Mouse (Mus musculus) neural tube, embryonic 14.5 days (tissue): ENCODE data around the gene Enpp7. TPM values are rescaled to one million over a fixed set of nuclear protein-coding genes. Genes with fewer than 3 reads are reported as not detected.

ENCODE experiments used
- ATAC-seq: fragments of 200-750 bp; cut with Nextera tagmentation; 2 replicates; pipeline ENCODE4 v1.8.0; 2017; ENCODE audit warnings: low read depth, mild to moderate bottlenecking, moderate TSS enrichment, moderate library complexity
- H3K27ac ChIP-seq: fragments of 300-500 bp; sonication (generic); 2 replicates; pipeline ENCODE4 v1.5.1; 2014; ENCODE audit warnings: low read depth, mild to moderate bottlenecking, control low read depth, low read length, moderate library complexity, mixed read lengths
- H3K27me3 ChIP-seq: fragments of 300-500 bp; sonication (generic); 2 replicates; pipeline ENCODE4 v1.6.1; 2014; ENCODE audit warnings: low read length; ENCODE audit not compliant: control insufficient read depth, insufficient read depth
- H3K36me3 ChIP-seq: fragments of 300-500 bp; sonication (generic); 2 replicates; pipeline ENCODE4 v1.6.1; 2014; ENCODE audit warnings: low read length, mixed read lengths; ENCODE audit not compliant: control insufficient read depth, insufficient read depth
- H3K4me1 ChIP-seq: fragments of 300-500 bp; sonication (generic); 2 replicates; pipeline ENCODE4 v1.6.1; 2014; ENCODE audit warnings: low read length; ENCODE audit not compliant: control insufficient read depth, insufficient read depth
- H3K4me2 ChIP-seq: fragments of 300-500 bp; sonication (generic); 2 replicates; pipeline ENCODE4 v1.6.1; 2014; ENCODE audit warnings: mild to moderate bottlenecking, low read depth, low read length, control low read depth
- H3K4me3 ChIP-seq: fragments of 300-500 bp; sonication (generic); 2 replicates; pipeline ENCODE4 v1.5.1; 2014; ENCODE audit warnings: low read depth, low read length, control low read depth, mixed read lengths
- H3K9ac ChIP-seq: fragments of 300-500 bp; sonication (generic); replicated peaks from 2 replicates; pipeline ENCODE4 v1.6.1; 2014; ENCODE audit warnings: low read depth, mild to moderate bottlenecking, control low read depth, low read length, mixed read lengths
- H3K9me3 ChIP-seq: fragments of 300-500 bp; sonication (generic); 2 replicates; pipeline ENCODE4 v1.6.1; 2016; ENCODE audit warnings: low read length; ENCODE audit not compliant: control insufficient read depth
- WGBS: fragments of 180-500 bp; shearing (Covaris S2); extraction: QIAGEN DNeasy Blood & Tissue Kit; methylation state at CpG from one replicate; pipeline ENCODE4 v1.1.7; 2014; 5-methylcytosine and 5-hydroxymethylcytosine counted together
- polyA plus RNA-seq: library from polyadenylated mRNA; unstranded; fragments of >200 nt; fragmentation: Nextera tagmentation; extraction: Ambion mirVana; gene quantifications from 2 replicates; pipeline ENCODE4 v1.2.1, GENCODE M21; 2014

Enpp7 gene
- polyA plus RNA-seq, 1 experiment from 2014 or later, result not detected

DNA sequence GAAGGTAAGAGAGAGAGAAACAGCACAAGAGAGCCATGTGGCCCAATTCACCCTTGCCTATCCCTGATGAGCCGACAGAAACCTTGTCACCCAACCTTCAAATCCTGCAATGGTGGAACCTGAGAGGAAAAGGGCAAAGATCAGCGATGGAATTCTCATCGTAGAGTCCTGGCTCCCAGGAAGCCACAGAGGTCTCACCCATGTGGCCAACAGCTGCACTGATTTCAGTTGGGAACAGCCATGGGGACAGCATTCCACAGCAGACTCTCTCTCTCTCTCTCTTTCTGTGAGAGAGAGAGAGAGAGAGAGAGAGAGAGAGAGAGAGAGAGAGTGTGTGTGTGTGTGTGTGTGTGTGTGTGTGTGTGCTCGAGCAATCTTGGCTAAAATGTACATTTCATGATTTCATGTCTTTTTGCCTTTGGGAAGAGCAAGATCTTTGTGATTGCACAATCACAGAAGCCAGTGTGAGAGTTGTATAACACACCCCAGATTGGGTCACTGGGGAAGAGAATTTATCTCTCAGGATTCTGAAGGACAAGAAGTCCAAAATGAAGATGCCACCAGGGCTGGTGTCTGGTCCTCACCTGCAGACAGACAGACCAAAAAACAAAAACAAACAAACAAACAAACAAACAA lies 13.6 kb downstream of the Enpp7 start:
- H3K27me3 ChIP-seq, result no peaks in the 10 kb centered on the region
- H3K4me1 ChIP-seq, result peaks cover 15% of the 10 kb centered on the region
- 79% methylated on average over 4 of the region's 4 CpGs for WGBS
- H3K4me2 ChIP-seq, result no peak overlapping the region
- ATAC-seq, result no peak
- H3K27ac ChIP-seq, result no peak overlapping the region
- H3K36me3 ChIP-seq, result no peaks in the 10 kb centered on the region
- no peak overlapping the region for H3K9ac ChIP-seq
- H3K9me3 ChIP-seq, result no peaks in the 10 kb centered on the region
- no peak overlapping the region for H3K4me3 ChIP-seq

DNA sequence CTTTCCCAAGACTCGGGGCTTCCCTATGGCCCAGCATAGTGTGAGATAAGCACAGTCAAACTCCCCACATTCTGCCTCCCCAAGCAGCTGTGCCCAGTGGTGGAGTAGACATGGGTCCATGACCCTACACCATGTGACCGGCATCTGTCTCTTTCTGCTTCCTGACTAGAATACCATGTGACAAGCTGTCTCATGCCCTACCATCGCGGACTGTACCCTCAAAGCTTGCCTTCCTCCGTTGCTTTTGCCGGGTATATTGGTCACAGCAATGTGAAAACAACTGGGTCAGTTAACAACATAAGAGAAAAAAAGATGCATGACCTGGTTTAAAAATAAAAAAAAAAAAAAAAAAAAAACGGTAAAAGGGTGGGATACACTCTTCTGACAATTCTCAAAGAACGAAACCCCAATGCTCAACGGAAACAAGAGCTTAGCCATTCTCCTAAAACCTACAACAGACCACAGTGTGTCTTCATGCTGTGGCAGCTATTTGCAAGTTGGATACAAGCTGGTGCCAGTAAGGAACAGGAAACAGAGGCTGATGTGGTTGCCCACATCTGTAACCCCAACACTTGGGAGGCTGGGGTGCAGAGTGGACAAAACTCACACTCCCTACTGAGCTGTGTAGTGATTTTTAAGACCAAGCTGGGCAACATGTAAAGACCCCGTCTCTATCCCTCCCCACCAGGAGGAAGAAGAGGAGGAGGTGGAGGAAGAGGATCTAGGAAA lies 17.7 kb downstream of the Enpp7 start:
- Histone ChIP-seq H3K27me3 (no peaks in the 10 kb centered on the region), H3K36me3 (no peaks in the 10 kb centered on the region), H3K9ac (no peak overlapping the region), H3K27ac (no peak overlapping the region), H3K4me2 (no peak overlapping the region), H3K4me1 (no peaks in the 10 kb centered on the region), H3K4me3 (no peak overlapping the region), H3K9me3 (no peaks in the 10 kb centered on the region)
- 93% methylated on average over 10 of the region's 10 CpGs for WGBS
- ATAC-seq, result no peak

DNA sequence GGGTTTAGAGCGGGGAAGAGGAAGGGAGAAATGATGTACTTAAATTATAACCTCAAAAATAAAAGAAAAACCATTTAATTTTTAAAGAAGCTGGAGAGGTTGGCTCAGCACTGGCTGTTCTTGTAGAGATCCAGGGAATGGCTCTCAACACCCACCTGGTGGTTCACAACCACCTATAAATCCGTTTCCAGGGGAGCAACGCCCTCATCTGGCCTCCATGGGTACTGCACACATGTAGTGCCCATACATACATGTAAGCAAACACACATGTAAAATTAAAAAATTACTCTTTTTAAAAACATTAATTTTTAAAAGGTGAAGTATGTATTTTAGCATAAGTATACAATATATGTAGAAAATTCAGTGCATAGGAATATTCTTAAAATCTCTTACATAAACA lies 18.5 kb downstream of the Enpp7 start:
- no peak for ATAC-seq
- Histone ChIP-seq H3K4me1 (no peaks in the 10 kb centered on the region), H3K4me3 (no peak overlapping the region), H3K4me2 (no peak overlapping the region), H3K9ac (no peak overlapping the region), H3K9me3 (no peaks in the 10 kb centered on the region), H3K36me3 (no peaks in the 10 kb centered on the region), H3K27ac (no peak overlapping the region), H3K27me3 (no peaks in the 10 kb centered on the region)
- 60% methylated on average over 3 of the region's 3 CpGs for WGBS

DNA sequence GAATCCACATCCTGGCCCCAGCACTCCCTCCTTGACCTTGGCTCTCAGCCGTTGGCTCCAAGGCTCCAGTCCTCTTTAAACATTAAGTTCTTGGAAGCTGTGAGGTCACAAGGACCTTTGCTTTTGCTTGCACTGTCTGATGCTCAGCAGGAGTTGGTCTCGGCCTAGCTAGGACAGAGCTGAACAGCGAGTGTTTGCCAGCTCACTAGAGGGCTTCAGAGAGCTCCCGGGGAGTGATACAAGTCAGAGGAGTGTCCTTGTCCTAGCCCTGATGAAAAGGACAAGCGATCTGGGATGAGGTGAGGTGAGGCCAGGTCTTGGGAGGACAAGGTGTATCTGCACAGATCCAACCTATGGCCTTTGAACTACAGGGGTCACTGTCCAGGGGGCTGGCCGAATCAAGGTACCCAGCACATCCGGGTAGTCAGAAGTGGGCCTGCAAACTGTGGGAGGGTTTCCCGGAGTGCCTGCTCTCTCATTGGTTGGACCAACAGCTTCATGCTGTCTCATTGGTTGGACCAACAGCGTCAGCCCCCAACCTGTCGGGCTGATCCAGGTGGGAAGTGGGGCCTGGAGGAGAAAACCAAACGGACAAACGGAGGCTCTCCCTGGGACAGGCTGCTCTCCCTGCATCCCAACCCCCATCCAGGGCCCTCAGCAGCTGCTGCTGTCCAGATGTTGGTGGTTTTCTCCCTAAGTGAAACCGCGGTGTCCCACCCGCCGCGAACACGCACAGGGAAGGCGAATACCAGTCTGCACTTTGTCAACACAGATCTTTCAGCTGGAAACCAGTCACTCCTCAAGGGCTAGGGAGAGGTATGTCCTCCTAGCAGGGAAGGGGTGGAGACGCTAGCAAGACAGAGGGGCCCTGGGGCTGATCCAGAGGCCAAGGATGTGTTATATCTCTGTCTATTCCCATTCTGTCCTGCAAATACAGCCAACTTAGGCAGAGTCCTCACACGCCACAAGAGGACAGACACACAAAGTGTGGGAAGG lies 19.8 kb downstream of the Enpp7 start:
- Histone ChIP-seq H3K36me3 (no peaks in the 10 kb centered on the region), H3K27ac (no peak overlapping the region), H3K27me3 (no peaks in the 10 kb centered on the region), H3K4me2 (peak overlapping the region; percentile 36), H3K4me1 (no peaks in the 10 kb centered on the region), H3K9me3 (no peaks in the 10 kb centered on the region), H3K4me3 (0 out of 2 replicates have a peak overlapping the region, but pooled peaks have one; percentile 12), H3K9ac (no peak overlapping the region)
- WGBS, result 30% methylated on average over 21 of the region's 21 CpGs
- peak; percentile 41; the same call in 1 of the 2 replicates for ATAC-seq

DNA sequence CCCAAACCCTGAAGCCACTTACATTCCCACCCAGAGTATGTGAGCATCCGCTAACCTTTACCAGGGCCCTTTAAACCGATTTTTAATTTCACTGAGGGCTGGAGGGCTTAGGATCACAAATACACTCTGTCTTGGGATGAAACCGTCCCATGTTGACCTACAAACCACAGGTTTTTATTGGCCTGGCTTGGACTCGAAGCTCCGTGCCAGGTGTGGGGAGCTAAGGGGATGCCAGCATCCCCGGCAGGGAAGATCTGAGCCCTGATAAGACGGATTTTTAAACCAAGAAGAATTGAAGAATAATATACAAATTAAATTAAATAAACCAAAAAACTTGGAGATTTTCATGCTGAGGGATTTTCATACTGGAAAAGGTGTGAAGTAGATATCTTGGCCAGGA lies 26.5 kb downstream of the Enpp7 start:
- WGBS, result 81% methylated on average over 7 of the region's 7 CpGs
- Histone ChIP-seq H3K27ac (no peak overlapping the region), H3K27me3 (no peaks in the 10 kb centered on the region), H3K4me1 (no peaks in the 10 kb centered on the region), H3K9me3 (no peaks in the 10 kb centered on the region), H3K36me3 (no peaks in the 10 kb centered on the region), H3K4me3 (no peak overlapping the region), H3K4me2 (no peak overlapping the region), H3K9ac (no peak overlapping the region)
- no peak for ATAC-seq

DNA sequence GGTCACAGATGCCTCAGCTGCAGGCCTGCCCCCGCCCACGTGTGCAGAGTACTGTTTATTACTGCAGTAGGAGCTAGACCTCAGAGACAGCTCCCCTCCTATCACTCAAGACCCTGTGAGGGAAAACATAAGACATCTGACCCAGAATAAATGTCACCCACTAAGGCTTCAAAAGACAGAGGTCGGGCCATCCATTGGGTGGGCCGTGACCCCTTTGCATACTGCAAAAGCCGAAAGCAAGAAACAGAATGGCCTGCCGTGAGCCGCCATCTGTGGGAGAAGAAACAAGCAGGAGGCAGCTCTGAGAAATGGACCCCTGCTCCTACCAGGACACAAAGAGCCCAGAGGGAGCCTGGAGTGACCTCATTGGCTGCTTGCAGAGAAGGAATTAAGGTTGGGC lies 29.5 kb downstream of the Enpp7 start:
- no peaks in the 10 kb centered on the region for H3K9me3 ChIP-seq
- H3K4me3 ChIP-seq, result no peak overlapping the region
- H3K4me1 ChIP-seq, result no peaks in the 10 kb centered on the region
- ATAC-seq, result no peak
- H3K36me3 ChIP-seq, result no peaks in the 10 kb centered on the region
- H3K27ac ChIP-seq, result no peak overlapping the region
- no peak overlapping the region for H3K4me2 ChIP-seq
- WGBS, result 17% methylated on average over 7 of the region's 7 CpGs
- H3K27me3 ChIP-seq, result no peaks in the 10 kb centered on the region
- H3K9ac ChIP-seq, result no peak overlapping the region

DNA sequence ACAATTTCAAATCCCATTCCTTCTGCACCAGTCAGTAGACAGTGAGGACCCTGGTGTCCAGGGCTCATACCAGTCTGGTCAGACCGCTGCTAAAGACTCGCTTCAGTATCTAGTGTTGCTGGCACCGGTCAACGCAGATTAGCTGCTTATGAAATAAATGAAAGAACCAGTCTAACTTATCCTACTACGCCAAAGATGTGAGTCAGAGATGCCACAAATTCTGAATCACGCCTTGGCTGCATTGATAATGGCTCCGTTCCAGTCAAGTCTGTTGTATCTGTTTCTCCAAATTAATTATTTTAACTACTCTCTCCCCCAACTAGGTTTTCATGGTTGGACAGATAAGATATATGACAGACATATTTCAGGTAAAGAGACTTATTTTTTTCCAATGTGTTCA lies 33.2 kb downstream of the Enpp7 start:
- no peak overlapping the region for H3K9ac ChIP-seq

DNA sequence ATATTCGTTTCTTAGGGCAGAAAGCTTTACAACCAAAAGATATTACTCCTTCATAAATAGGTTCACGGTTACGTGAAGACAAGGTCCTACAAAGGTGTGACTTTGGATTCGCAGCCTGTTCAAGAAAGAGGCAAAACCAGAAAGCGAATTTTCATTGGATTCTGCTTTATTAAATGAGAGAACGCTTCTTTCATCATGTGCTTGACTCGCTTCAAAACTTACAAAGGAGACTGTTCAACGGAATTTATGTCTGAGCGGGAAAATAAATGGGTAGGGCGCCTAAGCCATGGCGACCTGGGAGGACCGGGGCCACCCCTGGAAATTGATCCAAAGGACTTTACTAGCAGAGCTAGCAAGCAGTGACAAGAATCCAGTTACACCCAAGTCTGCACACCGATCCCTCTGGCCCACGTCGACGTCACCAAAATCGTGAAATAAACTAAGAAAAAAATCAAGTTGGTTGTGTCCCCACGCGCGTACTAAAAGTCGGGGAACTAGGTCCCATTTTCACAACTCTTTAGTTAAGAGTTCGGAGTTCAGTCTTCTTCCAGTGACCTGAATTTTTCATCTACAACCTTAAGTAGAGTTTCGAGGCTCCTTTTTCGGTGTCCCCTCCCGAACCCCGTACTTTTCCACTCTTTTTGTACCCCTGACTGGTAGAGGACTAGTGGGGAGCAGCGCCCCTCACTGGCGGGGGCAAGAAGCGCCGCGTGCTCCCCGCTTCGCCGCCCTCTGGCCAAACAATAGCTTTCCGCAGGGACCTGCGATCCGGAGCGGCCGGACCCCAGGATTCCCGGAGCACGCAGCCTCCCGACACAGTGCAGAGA lies 34.3 kb downstream of the Enpp7 start:
- Histone ChIP-seq H3K9me3 (no peaks in the 10 kb centered on the region), H3K27me3 (no peaks in the 10 kb centered on the region), H3K27ac (peak overlapping the region; percentile 83; the same call in 1 of the 2 replicates), H3K36me3 (peaks cover 6% of the 10 kb centered on the region; the same call in 1 of the 2 replicates), H3K4me1 (peaks cover 30% of the 10 kb centered on the region), H3K4me3 (peak overlapping the region; percentile 97), H3K4me2 (peak overlapping the region; percentile 98), H3K9ac (peak overlapping the region; percentile 92)
- WGBS, result 4% methylated on average over 42 of the region's 42 CpGs
- ATAC-seq, result no peak

More for the DNA sequence above, 33.2 kb downstream of the Enpp7 start:
- 94% methylated on average over 7 of the region's 7 CpGs for WGBS
- H3K27ac ChIP-seq, result no peak overlapping the region
- peaks cover 26% of the 10 kb centered on the region for H3K4me1 ChIP-seq
- ATAC-seq, result no peak
- no peaks in the 10 kb centered on the region for H3K36me3 ChIP-seq
- no peaks in the 10 kb centered on the region for H3K27me3 ChIP-seq
- H3K9me3 ChIP-seq, result no peaks in the 10 kb centered on the region
- no peak overlapping the region for H3K4me3 ChIP-seq
- no peak overlapping the region for H3K4me2 ChIP-seq
